Mouse (Mus musculus) limb, embryonic 10.5 days (tissue): ENCODE data around the gene Ubxn11. TPM values are rescaled to one million over a fixed set of nuclear protein-coding genes. Genes with fewer than 3 reads are reported as not detected.

Experiments used
- DNase-seq: peaks from one replicate; pipeline ENCODE4 v3.0.0-alpha.2; 2017; ENCODE audit warnings: low spot score
- H3K27ac ChIP-seq: fragments of 300-500 bp; sonication (generic); 2 replicates; pipeline ENCODE4 v1.5.1; 2016; ENCODE audit warnings: mild to moderate bottlenecking
- H3K27me3 ChIP-seq: fragments of 300-500 bp; sonication (generic); 2 replicates; pipeline ENCODE4 v1.6.1; 2016; ENCODE audit warnings: low read depth, mild to moderate bottlenecking; ENCODE audit not compliant: poor library complexity, severe bottlenecking
- H3K36me3 ChIP-seq: fragments of 300-500 bp; sonication (generic); 2 replicates; pipeline ENCODE4 v1.6.1; 2016; ENCODE audit warnings: mild to moderate bottlenecking, moderate library complexity
- H3K4me1 ChIP-seq: fragments of 300-500 bp; sonication (generic); 2 replicates; pipeline ENCODE4 v1.6.1; 2016
- H3K4me3 ChIP-seq: fragments of 300-500 bp; sonication (generic); 2 replicates; pipeline ENCODE4 v1.5.1; 2016; ENCODE audit warnings: mild to moderate bottlenecking, moderate library complexity
- H3K9me3 ChIP-seq: fragments of 300-500 bp; sonication (generic); replicated peaks from 2 replicates; pipeline ENCODE4 v1.6.1; 2016; ENCODE audit warnings: mild to moderate bottlenecking
- WGBS: fragments of 180-500 bp; shearing (Covaris S2); methylation state at CpG from one replicate; pipeline ENCODE4 v1.1.7; 2016; 5-methylcytosine and 5-hydroxymethylcytosine counted together
- polyA plus RNA-seq: library from polyadenylated mRNA; unstranded; fragments of >200 nt; fragmentation: Nextera tagmentation; extraction: Ambion mirVana; gene quantifications from 2 replicates; pipeline ENCODE4 v1.2.1, GENCODE M21; 2016

Gene Ubxn11
- polyA plus RNA-seq, 1 experiment from 2014 or later = 6.5 TPM

- WGBS = 87% methylated on average over 4 of the region's 4 CpGs
- Histone ChIP-seq H3K4me3 (no peak overlapping the region), H3K9me3 (no peaks in the 10 kb centered on the region), H3K36me3 (no peaks in the 10 kb centered on the region), H3K27me3 (peaks cover 36% of the 10 kb centered on the region), H3K4me1 (peaks cover 7% of the 10 kb centered on the region; the same call in 1 of the 2 replicates), H3K27ac (no peak overlapping the region)
- DNase-seq = no peak
These were observed 33.4 kb upstream of the Ubxn11 start for GRCm38 (mm10) chr4:134068793-134069580.

- DNase-seq = peak; percentile 60
- H3K27me3 ChIP-seq = peaks cover 20% of the 10 kb centered on the region
- H3K27ac ChIP-seq = 0 out of 2 replicates have a peak overlapping the region, but pooled peaks have one; percentile 4
- WGBS = 26% methylated on average over 3 of the region's 3 CpGs
- no peaks in the 10 kb centered on the region for H3K36me3 ChIP-seq
- peaks cover 23% of the 10 kb centered on the region for H3K4me1 ChIP-seq
- no peak overlapping the region for H3K4me3 ChIP-seq
- no peaks in the 10 kb centered on the region for H3K9me3 ChIP-seq
These were observed 23.7 kb upstream of the Ubxn11 start for GRCm38 (mm10) chr4:134078694-134079093.

GRCm38 (mm10) chr4:134080674-134081073 is 21.7 kb upstream of the Ubxn11 start:
- H3K9me3 ChIP-seq = no peaks in the 10 kb centered on the region
- no peak for DNase-seq
- H3K4me1 ChIP-seq = peaks cover 23% of the 10 kb centered on the region
- H3K4me3 ChIP-seq = no peak overlapping the region
- H3K27ac ChIP-seq = no peak overlapping the region
- WGBS = 72% methylated on average over 4 of the region's 4 CpGs
- peaks cover 20% of the 10 kb centered on the region for H3K27me3 ChIP-seq
- H3K36me3 ChIP-seq = no peaks in the 10 kb centered on the region

GRCm38 (mm10) chr4:134081730-134082386 is 20.5 kb upstream of the Ubxn11 start:
- H3K4me1 ChIP-seq = peaks cover 23% of the 10 kb centered on the region
- no peaks in the 10 kb centered on the region for H3K36me3 ChIP-seq
- H3K27ac ChIP-seq = peak overlapping the region; percentile 8; the same call in 1 of the 2 replicates
- under 1% methylated on average over 41 of the region's 41 CpGs for WGBS
- peak overlapping the region; percentile 56 for H3K4me3 ChIP-seq
- H3K27me3 ChIP-seq = peaks cover 20% of the 10 kb centered on the region
- DNase-seq = peak; percentile 87
- H3K9me3 ChIP-seq = no peaks in the 10 kb centered on the region

GRCm38 (mm10) chr4:134082460-134082859 is 19.9 kb upstream of the Ubxn11 start:
- H3K27ac ChIP-seq = no peak overlapping the region
- peak overlapping the region; percentile 56 for H3K4me3 ChIP-seq
- peaks cover 23% of the 10 kb centered on the region for H3K4me1 ChIP-seq
- no peaks in the 10 kb centered on the region for H3K9me3 ChIP-seq
- 13% methylated on average over 7 of the region's 7 CpGs for WGBS
- DNase-seq = no peak
- peaks cover 20% of the 10 kb centered on the region for H3K27me3 ChIP-seq
- H3K36me3 ChIP-seq = no peaks in the 10 kb centered on the region

GRCm38 (mm10) chr4:134084999-134085398 is 17.4 kb upstream of the Ubxn11 start:
- H3K27me3 ChIP-seq = peaks cover 23% of the 10 kb centered on the region
- H3K36me3 ChIP-seq = no peaks in the 10 kb centered on the region
- no peaks in the 10 kb centered on the region for H3K9me3 ChIP-seq
- H3K4me1 ChIP-seq = peaks cover 17% of the 10 kb centered on the region
- H3K4me3 ChIP-seq = no peak overlapping the region
- 87% methylated on average over 4 of the region's 4 CpGs for WGBS
- no peak for DNase-seq
- no peak overlapping the region for H3K27ac ChIP-seq

- Histone ChIP-seq H3K27me3 (0 out of 2 replicates have a peak, but pooled peaks cover 3% of the 10 kb centered on the region), H3K4me1 (peaks cover 3% of the 10 kb centered on the region), H3K27ac (no peak overlapping the region), H3K9me3 (no peaks in the 10 kb centered on the region), H3K4me3 (no peak overlapping the region), H3K36me3 (no peaks in the 10 kb centered on the region)
- peak; percentile 57 for DNase-seq
- WGBS = 52% methylated on average over 7 of the region's 7 CpGs
These were observed 15.0 kb upstream of the Ubxn11 start for GRCm38 (mm10) chr4:134087412-134087811.

GRCm38 (mm10) chr4:134089029-134089428 is 13.3 kb upstream of the Ubxn11 start:
- H3K27me3 ChIP-seq = 0 out of 2 replicates have a peak, but pooled peaks cover 3% of the 10 kb centered on the region
- WGBS = 81% methylated on average over 9 of the region's 9 CpGs
- H3K4me1 ChIP-seq = no peaks in the 10 kb centered on the region
- H3K4me3 ChIP-seq = no peak overlapping the region
- H3K27ac ChIP-seq = no peak overlapping the region
- no peaks in the 10 kb centered on the region for H3K36me3 ChIP-seq
- DNase-seq = no peak
- H3K9me3 ChIP-seq = no peaks in the 10 kb centered on the region

- Histone ChIP-seq H3K9me3 (no peaks in the 10 kb centered on the region), H3K4me1 (no peaks in the 10 kb centered on the region), H3K27ac (no peak overlapping the region), H3K27me3 (0 out of 2 replicates have a peak, but pooled peaks cover 3% of the 10 kb centered on the region), H3K4me3 (no peak overlapping the region), H3K36me3 (no peaks in the 10 kb centered on the region)
- 85% methylated on average over 16 of the region's 16 CpGs for WGBS
- DNase-seq = no peak
These were observed 11.7 kb upstream of the Ubxn11 start for GRCm38 (mm10) chr4:134090521-134091224.

- no peaks in the 10 kb centered on the region for H3K36me3 ChIP-seq
- H3K27ac ChIP-seq = no peak overlapping the region
- no peaks in the 10 kb centered on the region for H3K9me3 ChIP-seq
- 0 out of 2 replicates have a peak, but pooled peaks cover 3% of the 10 kb centered on the region for H3K27me3 ChIP-seq
- H3K4me1 ChIP-seq = no peaks in the 10 kb centered on the region
- no peak for DNase-seq
- no peak overlapping the region for H3K4me3 ChIP-seq
- WGBS = 87% methylated on average over 6 of the region's 6 CpGs
These were observed 11.2 kb upstream of the Ubxn11 start for GRCm38 (mm10) chr4:134091225-134091529.

- WGBS = 77% methylated on average over 6 of the region's 6 CpGs
- DNase-seq = peak; percentile 55
These were observed 9.7 kb upstream of the Ubxn11 start for GRCm38 (mm10) chr4:134092382-134093288.

GRCm38 (mm10) chr4:134094004-134094564 is 8.3 kb upstream of the Ubxn11 start:
- 86% methylated on average over 7 of the region's 7 CpGs for WGBS
- 0 out of 2 replicates have a peak, but pooled peaks cover under 1% of the 10 kb centered on the region for H3K27me3 ChIP-seq

More at GRCm38 (mm10) chr4:134092382-134093288, 9.7 kb upstream of the Ubxn11 start:
- Histone ChIP-seq H3K27ac (no peak overlapping the region), H3K4me1 (no peaks in the 10 kb centered on the region), H3K4me3 (no peak overlapping the region), H3K9me3 (no peaks in the 10 kb centered on the region), H3K27me3 (0 out of 2 replicates have a peak, but pooled peaks cover 3% of the 10 kb centered on the region), H3K36me3 (no peaks in the 10 kb centered on the region)

More at GRCm38 (mm10) chr4:134094004-134094564, 8.3 kb upstream of the Ubxn11 start:
- H3K9me3 ChIP-seq = no peaks in the 10 kb centered on the region
- peaks cover 10% of the 10 kb centered on the region for H3K4me1 ChIP-seq
- no peaks in the 10 kb centered on the region for H3K36me3 ChIP-seq
- DNase-seq = no peak
- no peak overlapping the region for H3K4me3 ChIP-seq
- no peak overlapping the region for H3K27ac ChIP-seq
